10 mouse cellular contexts compared by ENCODE assay signal in the genomic region with DNA sequence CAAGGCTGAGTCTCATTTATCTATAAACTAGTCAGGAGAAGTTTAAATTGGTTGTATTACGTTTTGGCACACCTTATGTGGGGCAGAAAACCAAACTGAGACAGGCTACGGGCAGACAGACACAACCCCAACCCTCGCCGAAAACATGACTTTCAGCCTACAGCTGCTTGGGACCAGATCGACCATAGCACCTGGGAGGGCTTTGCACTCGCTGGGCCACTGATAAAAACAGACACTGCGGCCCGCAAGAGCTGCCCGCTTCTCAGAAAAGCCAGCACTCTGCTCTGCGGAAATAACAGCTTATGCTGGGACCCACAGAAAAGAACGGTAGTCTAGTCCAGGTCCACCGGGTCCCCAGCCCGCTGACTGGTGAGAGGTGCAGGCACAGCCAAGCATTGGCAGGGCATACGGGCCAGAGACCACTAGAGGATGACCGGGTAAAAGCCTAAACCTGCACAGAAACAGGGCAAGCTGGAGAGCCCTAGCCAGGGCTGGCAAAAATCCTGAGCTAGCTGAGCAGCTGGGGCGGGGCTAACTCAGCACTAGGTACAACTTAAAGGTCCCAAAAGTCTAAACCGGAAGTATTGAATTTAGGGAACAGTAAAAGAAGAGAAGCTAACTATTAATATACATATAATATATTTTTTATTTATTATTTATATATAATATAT. TPM values are rescaled to one million over a fixed set of nuclear protein-coding genes. Genes with fewer than 3 reads are reported as not detected.
DNase-seq lines count a peak whose midpoint lies in the region; ATAC-seq and TF ChIP-seq lines count a peak whose summit lies in the region.
"Had no signal": no experiment of that assay in that cellular context is flagged by ENCODE, and none has a peak within 500 bp of the region (broad histone marks: within the 10 kb centered on the region; RNA-seq: fewer than 3 reads in every experiment).

No protein-coding gene starts in this region.

- no peak for TF ChIP-seq EP300 in ES-Bruce4 (IDR thresholded peaks at IDR 0.05; ENCODE audit: insufficient read depth, low read depth, low read length)

- no peak for ATAC-seq in heart, embryonic 14.5 days (ENCODE audit: insufficient number of reproducible peaks, insufficient read depth, low FRiP score, low read depth)
- ATAC-seq in liver, embryonic 13.5 days (ENCODE audit: low read depth) = peak; percentile 62
- ATAC-seq: midbrain, embryonic 16.5 days had no signal

- 37% methylated on average over 17 of the region's 17 CpGs for WGBS in heart, embryonic 14.5 days
- WGBS in liver, embryonic 13.5 days (ENCODE audit: insufficient replicate concordance) = 16% methylated on average over 17 of the region's 17 CpGs

- no peak overlapping the region for H3K4me3 ChIP-seq in heart, embryonic 14.5 days (ENCODE audit: control insufficient read depth in 1 of 2, insufficient read depth in 1 of 2, low read depth in 1 of 2, low read length in 2 of 2)
- H3K4me3 ChIP-seq in ES-Bruce4 (ENCODE audit: low read depth, low read length) = peak overlapping the region; percentile 71
- H3K4me3 ChIP-seq in liver, embryonic 13.5 days (replicated peaks) = peak overlapping the region; percentile 22

- no peak for TF ChIP-seq CTCF in ES-Bruce4 (IDR thresholded peaks at IDR 0.05; ENCODE audit: low read depth, low read length)

- H3K36me3 ChIP-seq in heart, embryonic 14.5 days (ENCODE audit: control insufficient read depth, insufficient read depth, low read length) = no peaks in the 10 kb centered on the region
- no peaks in the 10 kb centered on the region for H3K36me3 ChIP-seq in ES-Bruce4 (ENCODE audit: control insufficient read depth, insufficient read depth, low read length, poor library complexity, severe bottlenecking)
- no peaks in the 10 kb centered on the region for H3K36me3 ChIP-seq in liver, embryonic 13.5 days

- H3K27ac ChIP-seq in heart, embryonic 14.5 days (replicated peaks in 1 of 2; ENCODE audit: control insufficient read depth in 1 of 2, insufficient read depth in 1 of 2, low read depth in 2 of 2, low read length in 2 of 2) = no peak overlapping the region
- peak overlapping the region; percentile 97 for H3K27ac ChIP-seq in ES-Bruce4 (ENCODE audit: insufficient read depth, low read length)
- H3K27ac ChIP-seq in liver, embryonic 13.5 days = peak overlapping the region; percentile 51

- no peaks in the 10 kb centered on the region for H3K27me3 ChIP-seq in heart, embryonic 14.5 days (ENCODE audit: control insufficient read depth, insufficient read depth, low read length)
- no peaks in the 10 kb centered on the region for H3K27me3 ChIP-seq in ES-Bruce4 (ENCODE audit: control insufficient read depth, insufficient read depth, low read length, poor library complexity, severe bottlenecking)
- H3K27me3 ChIP-seq in liver, embryonic 13.5 days = no peaks in the 10 kb centered on the region

- peaks cover 2 to 11% of the 10 kb centered on the region in 2 experiments; a peak in 2 of 4 replicates for H3K4me1 ChIP-seq in heart, embryonic 14.5 days (ENCODE audit: control insufficient read depth in 2 of 2, insufficient read depth in 2 of 2, low read length in 2 of 2)
- H3K4me1 ChIP-seq in ES-Bruce4 (ENCODE audit: control insufficient read depth, insufficient read depth, low read length) = peaks cover 13% of the 10 kb centered on the region
- H3K4me1 ChIP-seq in liver, embryonic 13.5 days (replicated peaks) = peaks cover 15% of the 10 kb centered on the region

- DNase-seq in heart, postnatal 4 days = no peak
- DNase-seq in c-Kit-positive CD71-positive TER-119-negative erythroid progenitor cells, embryonic 14.5 days (ENCODE audit: low read depth) = peak; percentile 36
- peak; percentile 35 for DNase-seq in liver, embryonic 13.5 days
- DNase-seq in neural tube, embryonic 10.5 days (ENCODE audit: extremely low spot score, low spot score) = no peak
- DNase-seq in ovary, postnatal 14 days (ENCODE audit: low spot score) = no peak
- no peak for DNase-seq in frontal cortex, postnatal 10 days (ENCODE audit: low spot score in 2 of 2)
- DNase-seq: thymus, adult 18-20 months had no signal

- 0 out of 2 replicates have a peak overlapping the region, but pooled peaks have one; percentile 17 for H3K9ac ChIP-seq in heart, embryonic 14.5 days (ENCODE audit: low read length)
- H3K9ac ChIP-seq in ES-Bruce4 (ENCODE audit: low read depth, poor library complexity, severe bottlenecking) = peak overlapping the region; percentile 78
- H3K9ac ChIP-seq in liver, embryonic 13.5 days = peak overlapping the region; percentile 47; the same call in 1 of the 2 replicates

- TF ChIP-seq POLR2A in ES-Bruce4 (IDR thresholded peaks at IDR 0.05; ENCODE audit: insufficient read depth, low read length) = no peak

- H3K4me2 ChIP-seq in heart, embryonic 14.5 days (ENCODE audit: low read length) = peak overlapping the region; percentile 46
- H3K4me2 ChIP-seq in liver, embryonic 13.5 days = peak overlapping the region; percentile 54

- no peaks in the 10 kb centered on the region for H3K9me3 ChIP-seq in heart, embryonic 14.5 days (ENCODE audit: control insufficient read depth, low read length)
- H3K9me3 ChIP-seq in ES-Bruce4 (replicated peaks; ENCODE audit: control insufficient read depth, insufficient read depth, low read length, poor library complexity, severe bottlenecking) = no peaks in the 10 kb centered on the region
- H3K9me3 ChIP-seq in liver, embryonic 13.5 days (replicated peaks) = no peaks in the 10 kb centered on the region

RNA-seq across cellular contexts. Expression of a gene that starts 12.0 kb away (rescaled TPM):
- polyA plus RNA-seq in heart, embryonic 14.5 days (2014; fragmentation: Nextera tagmentation; extraction: Ambion mirVana) = 33.2 and 34.9 TPM in 2 replicates
- total RNA-seq in heart, postnatal 4 days (2021) = 10 to 100 TPM; 54.0 to 55.5 TPM
- polyA plus RNA-seq in ES-Bruce4 (2011; ENCODE audit: insufficient read depth, insufficient read length, low read depth, missing spikeins) = 32.3 and 41.4 TPM in 2 replicates
- polyA plus RNA-seq in liver, embryonic 13.5 days (2015; fragmentation: Nextera tagmentation; extraction: Ambion mirVana) = 26.7 and 31.2 TPM in 2 replicates

RNA-seq across cellular contexts. Expression of a gene that starts 25.4 kb away (rescaled TPM):
- 34.2 and 36.7 TPM in 2 replicates for polyA plus RNA-seq in heart, embryonic 14.5 days (2014; fragmentation: Nextera tagmentation; extraction: Ambion mirVana)
- total RNA-seq in heart, postnatal 4 days (2021) = 10 to 100 TPM; 20.6 to 22.7 TPM
- polyA plus RNA-seq in ES-Bruce4 (2011; ENCODE audit: insufficient read depth, insufficient read length, low read depth, missing spikeins) = 30.6 and 35.7 TPM in 2 replicates
- polyA plus RNA-seq in liver, embryonic 13.5 days (2015; fragmentation: Nextera tagmentation; extraction: Ambion mirVana) = 11.4 and 12.2 TPM in 2 replicates

Comparison
In these comparisons a context has a peak if more than half of its experiments do, and no peak if none do; other contexts are left out.
1. H3K27ac ChIP-seq: peak in ES-Bruce4 (single experiment) and liver, embryonic 13.5 days (single experiment); none in heart, embryonic 14.5 days (0 of 2).
2. H3K4me3 ChIP-seq: peak in ES-Bruce4 (single experiment) and liver, embryonic 13.5 days (single experiment); none in heart, embryonic 14.5 days (0 of 2).
3. H3K9ac ChIP-seq: peak in every context shown above with its lines; median percentile 78 in ES-Bruce4; 47 in liver, embryonic 13.5 days; 17 in heart, embryonic 14.5 days.
4. DNase-seq: peak in c-Kit-positive CD71-positive TER-119-negative erythroid progenitor cells, embryonic 14.5 days (single experiment) and liver, embryonic 13.5 days (single experiment); none in heart, postnatal 4 days (single experiment), neural tube, embryonic 10.5 days (single experiment), ovary, postnatal 14 days (single experiment) and frontal cortex, postnatal 10 days (0 of 2).